Mouse (Mus musculus) kidney, adult 18-20 months (tissue): Measurements from ENCODE around the gene Plekha3.

Experiments
- DNase-seq: peaks from one replicate; pipeline ENCODE4 v3.0.0; 2021

Plekha3 gene

DNA sequence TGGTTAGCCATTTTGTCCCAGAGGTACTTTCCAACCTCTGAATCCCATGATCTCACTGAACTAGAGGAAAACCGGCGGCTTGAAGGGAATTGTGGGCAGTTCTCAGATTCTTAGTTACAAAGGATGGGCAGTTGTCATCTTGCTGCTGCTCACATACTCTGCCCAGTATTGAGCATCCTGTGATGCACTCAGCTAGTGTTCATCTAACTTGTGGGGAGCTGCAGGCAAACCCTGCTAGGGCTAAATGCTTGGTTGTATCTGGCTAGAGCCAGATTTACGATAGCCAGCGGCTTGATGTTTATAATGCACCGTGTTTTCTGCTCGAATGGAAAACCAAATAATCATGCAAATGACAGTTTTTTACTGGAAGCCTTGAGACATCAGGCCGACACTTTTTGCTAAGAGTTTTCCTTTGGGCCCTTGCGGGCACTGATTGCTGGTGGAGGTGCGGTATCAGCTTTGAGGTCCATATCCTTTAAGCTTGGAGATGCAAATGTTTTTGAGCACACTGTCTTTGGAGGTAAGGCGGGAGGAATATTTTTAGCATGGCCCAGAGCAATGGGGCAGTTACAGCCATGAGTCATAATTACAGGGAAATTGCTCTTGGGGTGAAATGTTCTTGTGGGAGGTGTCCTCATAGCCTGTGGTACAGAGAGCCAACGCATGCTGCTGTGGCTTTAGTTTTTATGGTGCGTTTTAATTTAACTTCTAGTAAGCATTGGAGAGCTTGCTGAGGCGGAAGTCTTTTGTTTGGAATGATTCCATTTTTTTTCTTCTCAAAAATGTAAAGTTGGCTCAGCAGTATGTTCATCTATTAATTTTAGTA lies 1.5 kb downstream of the Plekha3 start:
- DNase-seq: no peak

GRCm38 (mm10) chr2:76682301-76682700 lies 7.2 kb downstream of the Plekha3 start:
- no peak for DNase-seq

GRCm38 (mm10) chr2:76686986-76687385 lies 11.9 kb downstream of the Plekha3 start:
- no peak for DNase-seq

- no peak for DNase-seq
These were observed 12.5 kb downstream of the Plekha3 start for GRCm38 (mm10) chr2:76687608-76688007.

- DNase-seq: no peak
These were observed 13.1 kb downstream of the Plekha3 start for GRCm38 (mm10) chr2:76688162-76688561.

DNA sequence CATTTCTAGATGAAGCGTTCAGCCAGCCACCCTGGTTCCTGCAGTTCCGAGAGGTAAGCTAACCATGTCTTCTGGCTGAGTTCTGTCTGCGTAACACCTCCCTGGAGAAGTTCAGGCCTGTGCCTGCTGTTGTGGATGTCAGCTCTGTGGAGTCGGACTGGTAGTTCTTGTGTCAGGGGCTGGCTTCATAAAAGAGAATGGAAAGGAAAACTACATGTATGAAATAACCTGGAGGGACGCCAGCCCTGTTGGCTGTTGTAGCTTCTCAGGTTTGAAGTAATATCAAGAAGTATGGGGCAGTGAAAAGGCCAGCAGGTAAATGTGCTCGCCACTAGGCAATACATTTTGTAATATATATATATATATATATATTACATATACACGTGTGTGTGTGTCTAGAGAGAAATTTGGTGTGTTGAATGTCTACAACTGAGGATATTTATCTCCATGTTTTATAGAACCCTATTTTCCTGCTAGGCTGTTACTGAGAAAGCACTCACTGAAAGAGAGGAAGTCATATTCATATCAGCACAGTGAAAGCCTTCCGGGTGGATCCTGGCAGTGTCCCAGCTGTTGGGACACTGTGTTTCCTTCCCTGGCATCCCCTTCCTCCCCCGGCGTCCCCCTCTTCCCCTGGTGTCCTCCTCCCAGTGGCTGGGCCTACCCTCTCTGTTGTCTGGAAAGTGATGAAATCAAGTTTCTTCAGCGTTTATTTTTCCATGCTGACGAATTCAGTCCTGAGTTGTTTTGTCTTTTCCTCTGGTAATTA lies 15.5 kb downstream of the Plekha3 start:
- DNase-seq: peak; percentile 60

- DNase-seq: no peak
These were observed 18.7 kb downstream of the Plekha3 start for GRCm38 (mm10) chr2:76693765-76694164.

GRCm38 (mm10) chr2:76695290-76695689 lies 20.2 kb downstream of the Plekha3 start:
- no peak for DNase-seq

DNA sequence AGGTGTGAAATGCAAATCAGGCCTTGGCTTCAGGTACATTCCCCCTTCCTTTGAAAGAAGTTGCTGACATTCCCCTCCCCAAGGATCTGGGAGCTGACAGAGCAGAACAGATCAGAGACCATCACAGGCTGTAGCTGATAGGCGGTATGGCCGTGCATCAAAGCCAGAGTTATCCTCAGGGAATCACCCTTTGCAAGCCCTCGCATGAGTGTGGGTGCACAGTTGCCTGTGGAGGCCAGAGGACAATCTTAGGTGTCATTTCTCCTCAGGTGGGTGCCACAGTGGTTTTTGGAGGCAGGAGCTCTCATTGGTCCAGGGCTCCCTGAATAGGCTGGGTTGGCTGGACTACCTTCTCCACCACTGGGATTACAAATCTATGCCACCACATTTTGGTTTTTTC lies 27.1 kb downstream of the Plekha3 start:
- DNase-seq: no peak

- no peak for DNase-seq
These were observed 27.7 kb downstream of the Plekha3 start for GRCm38 (mm10) chr2:76702751-76703150.

DNA sequence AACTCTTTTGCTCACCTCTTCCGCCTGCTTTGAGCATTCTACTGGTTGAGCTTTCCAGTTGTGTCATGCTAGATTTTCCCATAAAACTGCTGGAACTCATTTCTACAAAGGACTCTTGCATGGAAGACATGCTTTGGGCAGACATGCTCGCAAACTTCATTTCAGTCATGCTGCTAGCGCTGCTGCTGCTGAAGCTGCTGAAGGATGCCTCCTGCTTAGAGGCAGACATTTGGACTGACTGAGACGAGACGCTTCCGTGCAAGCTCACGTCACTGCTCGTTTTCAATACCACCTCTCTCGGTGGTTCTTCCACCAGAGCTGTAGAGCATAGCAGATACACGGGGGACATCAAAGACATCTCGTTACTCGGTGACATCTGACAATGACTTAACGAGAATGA lies 30.6 kb downstream of the Plekha3 start:
- DNase-seq: no peak

DNA sequence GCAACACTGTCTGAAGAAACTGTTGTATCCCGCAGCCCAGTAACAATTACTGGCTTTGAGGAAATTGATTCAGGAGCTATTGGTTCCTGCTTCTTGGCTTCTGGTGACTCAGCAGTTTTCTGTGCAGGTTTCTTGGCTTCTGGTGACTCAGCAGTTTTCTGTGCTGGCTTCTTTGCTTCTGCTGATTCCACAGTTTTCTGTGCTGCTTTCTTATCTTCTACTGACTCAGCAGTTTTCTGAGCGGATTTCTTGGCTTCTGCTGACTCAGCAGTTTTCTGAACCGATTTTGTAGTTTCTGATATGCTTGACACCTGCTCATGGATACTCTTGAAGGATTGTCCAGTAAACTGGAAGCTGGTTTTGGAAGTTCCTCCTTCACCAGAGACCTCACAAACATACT lies 33.4 kb downstream of the Plekha3 start:
- no peak for DNase-seq

DNA sequence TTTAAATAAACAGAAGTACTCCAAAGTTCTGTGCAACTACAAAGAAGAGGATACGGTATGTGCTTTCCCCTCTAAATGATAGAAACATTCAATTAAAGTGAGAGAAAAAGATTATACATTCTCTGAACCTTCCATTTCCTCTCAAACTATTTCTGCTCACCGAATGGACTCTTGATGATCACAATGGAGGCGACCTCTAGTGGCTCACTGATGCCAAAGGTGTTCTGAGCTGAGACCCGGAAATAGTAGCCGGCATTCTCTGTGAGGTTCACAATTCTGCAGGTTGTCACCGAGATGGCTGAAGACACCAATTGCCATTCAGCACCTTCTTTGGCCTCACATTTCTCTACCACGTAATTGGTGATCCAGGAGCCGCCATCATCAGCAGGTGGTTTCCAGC lies 39.9 kb downstream of the Plekha3 start:
- DNase-seq: no peak

- DNase-seq: no peak
These were observed 44.6 kb downstream of the Plekha3 start for GRCm38 (mm10) chr2:76719650-76720049.
